Mouse (Mus musculus): Measurements from ENCODE around the gene Olfr1218. TPM values are rescaled to one million over a fixed set of nuclear protein-coding genes. Genes with fewer than 3 reads are reported as not detected.
"Not testable (repeated sequence)": the region's sequence is repeated elsewhere in the genome, so short reads cannot be mapped to it uniquely, and the experiment has no call there.

Olfr1218 gene
- not detected for total RNA-seq (2021)

DNA sequence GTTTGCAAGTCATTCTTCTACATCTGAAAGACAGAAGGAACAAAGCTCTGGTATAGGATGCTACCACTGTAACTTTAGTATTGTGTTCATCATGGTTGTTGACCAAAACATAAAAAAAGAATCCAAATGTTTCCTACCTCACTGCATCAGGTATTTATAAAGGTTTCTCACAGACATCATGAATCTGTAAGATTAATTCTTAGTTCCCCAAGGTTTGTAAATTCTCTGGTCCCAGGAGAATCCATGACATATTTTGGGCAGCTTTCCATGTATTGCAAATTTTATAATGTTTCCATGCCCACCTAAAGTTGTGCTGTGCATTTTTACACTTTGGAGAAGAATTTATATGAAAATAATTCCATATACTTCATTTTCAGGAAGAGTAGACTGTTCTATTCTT, at the start of gene Olfr1218:
Gene Olfr1218, minus strand, starts transcription at position 101 of the 400 bp plus-strand sequence.
- DNase-seq: no peak

DNA sequence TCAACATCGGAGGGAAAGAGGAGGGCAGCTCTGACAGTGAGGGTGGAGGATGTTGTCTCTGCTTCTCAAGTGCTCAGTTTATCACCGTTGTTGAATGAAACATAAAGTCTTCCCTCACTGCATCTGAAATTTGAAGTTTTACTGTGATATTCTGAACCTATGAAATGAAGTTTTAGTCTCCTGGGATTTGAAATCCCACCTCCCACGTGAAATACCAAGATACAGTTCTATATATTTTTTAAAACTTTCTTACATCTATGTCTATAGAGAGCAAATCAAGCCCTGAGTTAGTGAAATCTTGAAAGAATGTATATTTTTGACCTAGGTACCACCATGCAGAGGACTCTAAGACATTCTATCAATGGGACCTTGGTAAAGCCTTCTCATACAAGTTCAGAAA, 45.7 kb upstream of the Olfr1218 start, which contains the start of gene Olfr1220:
Gene Olfr1220, minus strand, starts transcription at position 101 of the 400 bp plus-strand sequence.
- DNase-seq: no peak

DNA sequence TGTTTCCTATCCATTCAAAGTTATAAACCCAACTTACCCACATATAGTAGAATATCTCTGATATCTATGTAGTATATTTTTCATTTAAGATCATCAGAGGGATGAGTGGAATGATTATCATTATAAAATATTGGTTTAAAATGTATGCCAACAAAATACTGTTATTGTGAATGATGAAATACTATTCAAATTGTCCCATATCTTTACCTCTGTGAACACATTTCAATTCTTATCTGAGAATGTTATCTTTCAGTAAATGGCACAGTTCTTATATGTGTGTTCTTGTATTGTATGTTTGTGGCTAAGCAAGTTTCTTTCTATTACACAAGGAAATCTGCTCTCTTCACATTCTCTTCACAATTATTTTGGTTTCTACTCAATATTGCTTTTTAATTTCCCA, 44.7 kb upstream of the Olfr1218 start:
- no peak for DNase-seq

DNA sequence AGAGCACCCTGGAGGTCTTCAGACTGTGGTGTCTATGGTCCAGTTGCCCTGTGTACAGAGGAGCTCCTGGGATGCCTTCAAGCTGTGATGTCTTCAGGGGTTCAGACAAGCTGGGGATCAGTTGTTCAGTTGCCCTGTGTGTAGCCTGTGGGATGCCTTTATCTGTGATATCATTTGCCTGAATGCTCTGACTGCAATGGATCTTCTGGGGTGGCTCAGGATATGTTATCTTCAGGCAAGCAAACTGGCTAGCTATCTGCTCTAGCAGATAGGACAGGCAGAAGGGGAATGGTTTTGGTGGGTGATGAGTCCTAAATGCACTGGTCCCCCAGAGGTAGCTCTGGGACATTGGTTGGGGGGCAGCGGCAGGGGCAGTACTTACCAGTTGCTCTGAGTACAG, 32.9 kb upstream of the Olfr1218 start:
- DNase-seq: no peak

DNA sequence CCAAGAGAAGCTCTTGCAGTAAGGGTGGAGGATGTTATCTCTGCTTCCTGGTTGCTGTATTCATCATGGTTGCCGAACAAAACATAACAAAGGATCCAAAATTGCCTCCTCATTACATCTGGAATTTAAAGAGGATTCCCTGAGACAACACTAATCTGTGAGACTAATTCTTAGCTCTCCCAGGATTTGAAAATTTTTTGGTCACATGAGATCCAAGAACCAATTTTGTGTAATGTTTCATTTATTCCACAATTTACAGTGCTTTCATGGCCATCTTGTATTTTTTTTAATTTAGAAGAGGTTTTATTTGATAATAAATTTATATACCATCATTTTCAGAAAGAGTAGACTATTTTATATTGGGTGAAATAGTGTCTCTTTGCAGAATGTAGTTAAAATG, 22.4 kb upstream of the Olfr1218 start, which contains the start of gene Olfr1219:
Gene Olfr1219, minus strand, starts transcription at position 101 of the 400 bp plus-strand sequence.
- no peak for DNase-seq

DNA sequence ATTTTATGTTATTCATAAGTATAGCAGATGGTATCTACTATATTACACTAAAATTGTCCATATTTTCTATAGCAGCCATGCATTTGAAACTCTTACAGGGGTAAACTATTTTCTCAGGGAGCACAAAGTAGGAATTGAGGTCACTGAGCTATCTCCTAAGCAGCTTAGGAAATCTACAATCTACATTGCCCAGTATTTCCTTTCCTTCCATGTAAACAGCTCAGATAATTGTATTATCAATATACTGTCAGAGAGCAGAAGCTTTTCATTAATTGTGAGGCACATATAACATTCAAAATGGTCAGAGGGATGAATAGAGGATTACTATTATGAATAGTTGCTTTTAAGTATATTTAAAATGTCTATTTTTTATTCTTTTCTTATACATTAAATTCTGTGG, 20.5 kb upstream of the Olfr1218 start:
- no peak for DNase-seq

DNA sequence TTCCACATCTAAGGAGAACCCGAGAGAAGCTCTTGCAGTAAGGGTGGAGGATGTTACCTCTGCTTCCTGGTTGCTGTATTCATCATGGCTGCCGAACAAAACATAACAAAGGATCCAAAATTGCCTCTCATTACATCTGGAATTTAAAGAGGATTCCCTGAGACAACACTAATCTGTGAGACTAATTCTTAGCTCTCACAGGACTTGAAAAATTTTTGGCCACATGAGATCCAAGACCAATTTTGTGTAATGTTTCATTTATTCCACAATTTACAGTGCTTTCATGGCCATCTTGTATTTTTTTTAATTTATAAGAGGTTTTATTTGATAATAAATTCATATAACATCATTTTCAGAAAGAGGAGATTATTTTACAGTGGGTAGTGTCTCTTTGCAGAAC, 29.0 kb downstream of the Olfr1218 start, which contains the start of gene Olfr1217:
Gene Olfr1217, minus strand, starts transcription at position 101 of the 400 bp plus-strand sequence.
- no peak for DNase-seq

DNA sequence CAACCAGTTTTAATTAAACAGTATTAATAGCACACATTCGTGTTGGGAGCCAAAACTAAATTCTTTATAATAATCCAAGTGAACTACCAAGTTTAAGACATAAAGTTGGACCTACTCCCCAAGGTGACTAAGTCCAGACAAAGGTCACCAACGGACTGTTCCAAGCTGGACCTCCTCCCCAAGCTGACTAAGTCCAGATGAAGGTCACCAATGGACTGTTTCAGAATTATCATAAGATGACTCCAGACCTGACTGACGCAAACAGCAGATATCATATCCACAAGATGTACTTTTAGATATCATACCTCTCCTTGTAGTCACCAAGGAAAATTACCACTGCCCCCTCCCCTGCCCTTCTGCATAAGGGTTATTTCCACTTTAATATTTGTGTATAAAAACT, 39.6 kb downstream of the Olfr1218 start:
- not testable (repeated sequence) for DNase-seq

DNA sequence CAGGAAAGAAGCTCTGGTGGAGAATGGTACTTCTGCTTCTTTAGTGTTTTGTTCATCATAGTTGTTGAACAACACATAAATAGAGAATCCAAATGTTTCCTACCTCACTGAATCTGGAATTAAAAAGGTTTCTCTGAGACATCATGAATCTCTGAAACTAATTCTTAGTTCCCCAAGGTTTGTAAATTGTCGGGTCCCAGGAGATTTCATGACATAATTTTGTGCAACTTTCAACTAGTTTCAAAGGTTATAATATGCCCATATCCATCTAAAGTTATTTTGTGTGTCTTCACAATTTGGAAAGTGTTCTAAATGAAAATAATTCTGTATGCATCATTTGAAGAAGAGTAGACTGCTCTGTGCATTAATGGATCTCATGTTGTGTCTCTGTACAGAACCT, 42.7 kb downstream of the Olfr1218 start, which contains the start of gene Olfr1216:
Gene Olfr1216, minus strand, starts transcription at position 101 of the 400 bp plus-strand sequence.
- DNase-seq: no peak

DNA sequence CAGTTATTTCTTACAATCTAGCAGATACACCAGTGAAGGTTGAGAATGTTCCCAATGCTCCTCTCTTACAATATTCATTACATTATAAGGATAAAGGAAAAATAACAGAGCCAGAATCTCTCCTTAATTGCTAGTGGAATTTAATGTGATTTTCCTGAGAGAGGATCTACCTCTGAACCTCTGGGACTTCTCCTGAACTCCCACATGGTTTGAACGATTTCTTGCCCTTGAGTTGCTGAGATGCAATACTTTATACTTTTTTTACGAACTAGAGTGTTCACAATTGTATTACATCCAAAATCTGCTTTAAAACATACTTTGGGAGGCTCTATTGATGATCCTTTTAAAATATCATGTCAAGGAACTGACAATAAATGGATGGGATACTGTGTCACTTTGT, 54.1 kb downstream of the Olfr1218 start, which contains the start of gene Olfr1215:
Gene Olfr1215, minus strand, starts transcription at position 101 of the 400 bp plus-strand sequence.
- no peak for DNase-seq

Other genes starting within 250 kb of the Olfr1218 start
- gene Olfr1202, start 246.7 kb downstream of the Olfr1218 start, total RNA-seq (2021): not detected
- gene Olfr1205, start 231.4 kb downstream of the Olfr1218 start, total RNA-seq (2021): not detected
- gene Olfr1204, start 211.9 kb downstream of the Olfr1218 start, total RNA-seq (2021): not detected
- gene Olfr1206, start 198.0 kb downstream of the Olfr1218 start, total RNA-seq (2021): not detected
- gene Olfr1208, start 158.9 kb downstream of the Olfr1218 start, total RNA-seq (2021): not detected
- not detected for gene Olfr1209, start 146.0 kb downstream of the Olfr1218 start, total RNA-seq (2021)
- not detected for gene Olfr1211, start 123.1 kb downstream of the Olfr1218 start, total RNA-seq (2021)
- not detected for gene Olfr1212, start 107.2 kb downstream of the Olfr1218 start, total RNA-seq (2021)
- not detected for gene Gm13762, start 80.9 kb downstream of the Olfr1218 start, total RNA-seq (2021)
- gene Olfr1214, start 68.5 kb downstream of the Olfr1218 start, total RNA-seq (2021): not detected
- not detected for gene Olfr1215, start 54.2 kb downstream of the Olfr1218 start, total RNA-seq (2021)
- not detected for gene Olfr1216, start 42.8 kb downstream of the Olfr1218 start, total RNA-seq (2021)
- not detected for gene Olfr1217, start 29.1 kb downstream of the Olfr1218 start, total RNA-seq (2021)
- not detected for gene Olfr1219, start 22.3 kb upstream of the Olfr1218 start, total RNA-seq (2021)
- not detected for gene Olfr1220, start 45.6 kb upstream of the Olfr1218 start, total RNA-seq (2021)
- gene Olfr1221, start 56.1 kb upstream of the Olfr1218 start, total RNA-seq (2021): not detected
- not detected for gene Olfr1222, start 71.9 kb upstream of the Olfr1218 start, total RNA-seq (2021)
- not detected for gene Olfr1223, start 90.4 kb upstream of the Olfr1218 start, total RNA-seq (2021)
- not detected for gene Olfr1224-ps1, start 102.9 kb upstream of the Olfr1218 start, total RNA-seq (2021)
- not detected for gene Olfr1225, start 113.5 kb upstream of the Olfr1218 start, total RNA-seq (2021)
- gene Olfr1226, start 138.9 kb upstream of the Olfr1218 start, total RNA-seq (2021): not detected
- not detected for gene Olfr1228, start 192.9 kb upstream of the Olfr1218 start, total RNA-seq (2021)
- gene Olfr1229, start 226.8 kb upstream of the Olfr1218 start, total RNA-seq (2021): not detected
- gene Olfr1230, start 236.1 kb upstream of the Olfr1218 start, total RNA-seq (2021): not detected
- not detected for gene Olfr1231, start 245.9 kb upstream of the Olfr1218 start, total RNA-seq (2021)